Mouse (Mus musculus) stomach, embryonic 16.5 days (tissue): Measurements from ENCODE around the gene Krt36. TPM values are rescaled to one million over a fixed set of nuclear protein-coding genes. Genes with fewer than 3 reads are reported as not detected.
A peak's percentile ranks its signal among the peaks of the same experiment; 100 is the strongest.

Source experiments
- ATAC-seq: fragments of 200-750 bp; cut with Nextera tagmentation; 2 replicates; pipeline ENCODE4 v1.8.0; 2017; ENCODE audit warnings: moderate number of reproducible peaks, moderate TSS enrichment; ENCODE audit not compliant: insufficient read depth, low FRiP score
- H3K27ac ChIP-seq: fragments of 300-500 bp; sonication (generic); 2 replicates; pipeline ENCODE4 v1.5.1; 2014; ENCODE audit warnings: low read length
- H3K27me3 ChIP-seq: fragments of 300-500 bp; sonication (generic); 2 replicates; pipeline ENCODE4 v1.6.1; 2014; ENCODE audit warnings: low read length, control low read depth, mixed read lengths; ENCODE audit not compliant: control insufficient read depth, insufficient read depth
- H3K36me3 ChIP-seq: fragments of 300-500 bp; sonication (generic); 2 replicates; pipeline ENCODE4 v1.6.1; 2014; ENCODE audit warnings: low read length; ENCODE audit not compliant: control insufficient read depth, insufficient read depth
- H3K4me1 ChIP-seq: fragments of 300-500 bp; sonication (generic); 2 replicates; pipeline ENCODE4 v1.6.1; 2014; ENCODE audit warnings: low read length, control low read depth, mixed read lengths; ENCODE audit not compliant: control insufficient read depth, insufficient read depth
- H3K4me2 ChIP-seq: fragments of 300-500 bp; sonication (generic); 2 replicates; pipeline ENCODE4 v1.6.1; 2014; ENCODE audit warnings: low read depth, low read length, mixed read lengths
- H3K4me3 ChIP-seq: fragments of 300-500 bp; sonication (generic); replicated peaks from 2 replicates; pipeline ENCODE4 v1.5.1; 2014; ENCODE audit warnings: mild to moderate bottlenecking, low read length
- H3K9ac ChIP-seq: fragments of 300-500 bp; sonication (generic); 2 replicates; pipeline ENCODE4 v1.6.1; 2014; ENCODE audit warnings: low read length
- H3K9me3 ChIP-seq: fragments of 300-500 bp; sonication (generic); replicated peaks from 2 replicates; pipeline ENCODE4 v1.6.1; 2016; ENCODE audit warnings: low read length, control low read depth; ENCODE audit not compliant: control insufficient read depth
- WGBS: fragments of 180-500 bp; shearing (Covaris S2); extraction: QIAGEN DNeasy Blood & Tissue Kit; methylation state at CpG from one replicate; pipeline ENCODE4 v1.1.7; 2014; 5-methylcytosine and 5-hydroxymethylcytosine counted together
- polyA plus RNA-seq: library from polyadenylated mRNA; unstranded; fragments of >200 nt; fragmentation: Nextera tagmentation; extraction: Ambion mirVana; gene quantifications from 2 replicates; pipeline ENCODE4 v1.2.1, GENCODE M21; 2015

The Krt36 gene
- polyA plus RNA-seq, 1 experiment from 2014 or later: 0.44 TPM

DNA sequence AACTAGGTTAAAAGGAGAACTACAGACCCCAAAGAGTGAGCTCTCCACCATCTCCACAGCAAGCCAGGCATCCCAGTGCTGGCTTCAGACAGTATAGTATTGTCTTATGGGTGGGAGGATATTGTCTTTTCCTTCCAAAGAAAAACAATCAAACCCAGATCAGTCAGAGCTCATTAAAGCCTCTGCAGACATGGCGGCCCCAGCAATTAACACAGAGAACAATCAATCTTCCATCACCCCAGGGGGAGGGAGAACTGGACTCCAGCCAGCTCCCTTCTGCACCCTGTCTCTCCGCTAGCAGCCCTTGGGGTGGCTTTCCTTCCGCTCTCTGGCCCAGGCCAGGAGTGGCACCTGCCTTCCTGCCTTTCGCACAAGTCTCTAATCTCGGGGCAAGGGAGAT is 32.3 kb upstream of the Krt36 start:
- no peaks in the 10 kb centered on the region for H3K27me3 ChIP-seq
- no peak overlapping the region for H3K4me3 ChIP-seq
- H3K4me1 ChIP-seq: peaks cover 13% of the 10 kb centered on the region
- peak overlapping the region; percentile 6; the same call in 1 of the 2 replicates for H3K4me2 ChIP-seq
- no peak overlapping the region for H3K9ac ChIP-seq
- no peaks in the 10 kb centered on the region for H3K9me3 ChIP-seq
- H3K27ac ChIP-seq: peak overlapping the region; percentile 77
- ATAC-seq: no peak
- 34% methylated on average over 5 of the region's 5 CpGs for WGBS
- no peaks in the 10 kb centered on the region for H3K36me3 ChIP-seq

DNA sequence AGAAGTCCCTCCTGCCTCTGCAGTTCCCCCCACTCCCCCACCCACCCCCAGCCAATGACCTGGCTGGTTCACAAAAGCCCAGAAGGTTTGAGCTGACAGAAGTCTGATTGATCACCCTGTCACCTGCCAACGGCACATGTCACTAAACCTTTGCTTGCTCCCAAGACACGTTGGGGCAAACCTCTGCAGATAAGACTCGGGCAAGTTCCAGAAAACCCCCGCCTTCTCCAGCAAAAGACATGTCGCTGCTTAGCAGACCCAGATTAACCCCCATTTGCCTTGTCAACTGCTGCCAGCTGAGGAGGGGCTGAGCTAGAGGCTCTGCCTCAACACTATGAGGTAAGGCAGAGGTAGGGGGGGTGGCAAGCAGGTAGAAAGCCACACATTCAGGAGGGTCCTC is 31.1 kb upstream of the Krt36 start:
- H3K27ac ChIP-seq: peak overlapping the region; percentile 80
- H3K27me3 ChIP-seq: no peaks in the 10 kb centered on the region
- H3K9me3 ChIP-seq: no peaks in the 10 kb centered on the region
- WGBS: 14% methylated on average over 5 of the region's 5 CpGs
- peaks cover 13% of the 10 kb centered on the region for H3K4me1 ChIP-seq
- no peaks in the 10 kb centered on the region for H3K36me3 ChIP-seq
- peak overlapping the region; percentile 38 for H3K4me3 ChIP-seq
- peak overlapping the region; percentile 58; the same call in 1 of the 2 replicates for H3K9ac ChIP-seq
- ATAC-seq: no peak; the same call in 1 of the 2 replicates
- peak overlapping the region; percentile 31; the same call in 1 of the 2 replicates for H3K4me2 ChIP-seq

DNA sequence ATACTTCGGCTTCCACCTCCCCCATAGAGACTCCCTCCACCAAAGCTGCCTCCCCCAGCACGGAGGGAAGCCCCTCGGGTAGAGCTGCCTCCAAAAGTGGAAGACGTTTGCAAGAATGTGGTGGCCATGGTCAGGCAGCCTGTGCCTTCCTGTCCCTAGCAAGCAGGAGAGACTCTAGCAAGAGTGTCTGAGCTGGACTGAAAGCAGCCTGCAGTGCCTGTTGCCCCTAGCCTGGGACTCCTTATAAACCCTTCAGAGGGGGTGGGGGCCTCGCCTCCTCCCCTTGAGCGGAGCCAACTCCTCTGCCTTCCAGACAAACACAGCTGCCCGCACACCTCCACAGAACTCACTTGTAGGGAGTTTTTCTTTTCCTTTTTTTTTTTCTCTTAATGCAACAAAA is 30.3 kb upstream of the Krt36 start, which contains the start of gene Krt15:
Gene Krt15 (minus strand): TSS at position 198 of the 400 bp plus-strand sequence.
- H3K4me3 ChIP-seq: peak within 1 kb of the TSS; percentile 38

DNA sequence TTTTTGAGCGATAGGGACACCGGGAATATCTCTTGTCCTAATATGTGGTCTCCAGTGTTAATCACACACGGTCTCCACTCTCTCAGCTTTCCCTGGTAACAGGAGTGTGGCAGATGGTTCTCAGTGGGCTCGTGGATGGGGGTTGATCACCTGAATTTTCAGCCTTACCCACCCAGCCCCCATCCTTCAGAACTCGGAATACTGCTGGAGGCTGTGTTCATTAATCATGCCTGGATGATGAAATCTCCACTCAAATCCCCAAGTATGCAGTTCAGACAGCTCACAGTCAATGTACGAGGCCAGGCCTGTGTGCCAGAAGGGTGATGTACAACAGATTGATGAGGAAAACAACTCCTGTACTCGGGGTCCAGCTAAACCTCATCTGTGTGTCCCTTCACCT is 19.5 kb upstream of the Krt36 start:
- H3K4me3 ChIP-seq: no peak overlapping the region
- H3K4me2 ChIP-seq: no peak overlapping the region
- no peaks in the 10 kb centered on the region for H3K9me3 ChIP-seq
- no peak for ATAC-seq
- no peak overlapping the region for H3K27ac ChIP-seq
- no peaks in the 10 kb centered on the region for H3K36me3 ChIP-seq
- 63% methylated on average over 7 of the region's 7 CpGs for WGBS
- no peaks in the 10 kb centered on the region for H3K27me3 ChIP-seq
- no peak overlapping the region for H3K9ac ChIP-seq
- H3K4me1 ChIP-seq: no peaks in the 10 kb centered on the region

More for the DNA sequence above, 30.3 kb upstream of the Krt36 start, which contains the start of gene Krt15:
- Histone ChIP-seq H3K4me1 (peaks cover 13% of the 10 kb centered on the region), H3K9ac (peak within 1 kb of the TSS; percentile 64), H3K9me3 (no peaks in the 10 kb centered on the region), H3K27ac (peak within 1 kb of the TSS; percentile 80), H3K36me3 (no peaks in the 10 kb centered on the region), H3K4me2 (peak within 1 kb of the TSS; percentile 31), H3K27me3 (no peaks in the 10 kb centered on the region)
- no peak for ATAC-seq
- 38% methylated on average over 7 of the region's 7 CpGs for WGBS

DNA sequence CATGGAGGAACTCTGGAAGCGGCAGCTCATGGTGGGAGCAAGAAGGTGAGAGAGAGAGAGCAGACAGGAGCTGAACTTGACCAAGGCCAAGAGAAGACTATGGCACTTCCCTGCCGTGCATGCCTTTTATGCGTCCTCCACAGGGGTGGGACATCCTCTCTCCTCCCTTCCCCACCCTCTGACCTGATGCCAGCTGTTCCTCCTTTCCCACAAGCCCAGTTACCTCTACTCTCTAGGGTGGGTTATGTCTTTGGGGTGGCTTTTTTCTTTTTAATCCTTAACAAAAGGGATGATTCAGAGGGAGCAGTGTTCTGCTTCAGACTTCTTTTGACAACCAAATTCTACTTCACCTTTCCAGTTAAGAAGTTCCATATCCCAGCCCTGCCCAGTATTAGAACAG is 16.0 kb upstream of the Krt36 start, which contains the start of gene Krt13:
Gene Krt13 (minus strand): TSS at position 101 of the 400 bp plus-strand sequence.
- no peaks in the 10 kb centered on the region for H3K36me3 ChIP-seq
- no peaks in the 10 kb centered on the region for H3K27me3 ChIP-seq
- H3K4me2 ChIP-seq: no peak within 1 kb of the TSS
- no peaks in the 10 kb centered on the region for H3K4me1 ChIP-seq
- WGBS: 68% methylated on average over 3 of the region's 3 CpGs
- H3K4me3 ChIP-seq: peak within 1 kb of the TSS; percentile 21
- ATAC-seq: no peak
- peak within 1 kb of the TSS; percentile 31; the same call in 1 of the 2 replicates for H3K9ac ChIP-seq
- no peaks in the 10 kb centered on the region for H3K9me3 ChIP-seq
- peak within 1 kb of the TSS; percentile 43 for H3K27ac ChIP-seq

DNA sequence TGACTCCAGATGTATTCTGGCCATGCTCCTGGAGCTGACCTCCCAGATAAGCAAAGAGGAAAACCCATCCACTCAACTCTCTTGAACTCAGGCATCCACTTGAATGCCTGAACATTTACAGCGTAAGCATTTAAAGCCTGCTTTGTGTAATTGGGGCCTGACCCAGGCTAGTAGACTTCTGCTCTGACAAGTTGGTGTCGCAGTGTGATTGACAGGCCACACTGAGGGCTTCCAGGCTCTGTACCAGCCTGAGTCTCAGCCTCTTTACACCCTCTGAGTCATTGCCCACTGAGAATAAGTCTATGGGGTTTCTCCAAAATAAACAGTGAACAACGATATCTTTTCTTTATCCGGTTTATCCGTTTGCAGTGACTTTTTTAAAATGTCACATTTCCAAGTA is 14.9 kb upstream of the Krt36 start:
- no peak for ATAC-seq
- no peaks in the 10 kb centered on the region for H3K36me3 ChIP-seq
- H3K9ac ChIP-seq: peak overlapping the region; percentile 31; the same call in 1 of the 2 replicates
- no peaks in the 10 kb centered on the region for H3K9me3 ChIP-seq
- no peaks in the 10 kb centered on the region for H3K27me3 ChIP-seq
- 70% methylated on average over 5 of the region's 5 CpGs for WGBS
- H3K4me1 ChIP-seq: no peaks in the 10 kb centered on the region
- H3K4me2 ChIP-seq: no peak overlapping the region
- peak overlapping the region; percentile 21 for H3K4me3 ChIP-seq
- peak overlapping the region; percentile 29; the same call in 1 of the 2 replicates for H3K27ac ChIP-seq

DNA sequence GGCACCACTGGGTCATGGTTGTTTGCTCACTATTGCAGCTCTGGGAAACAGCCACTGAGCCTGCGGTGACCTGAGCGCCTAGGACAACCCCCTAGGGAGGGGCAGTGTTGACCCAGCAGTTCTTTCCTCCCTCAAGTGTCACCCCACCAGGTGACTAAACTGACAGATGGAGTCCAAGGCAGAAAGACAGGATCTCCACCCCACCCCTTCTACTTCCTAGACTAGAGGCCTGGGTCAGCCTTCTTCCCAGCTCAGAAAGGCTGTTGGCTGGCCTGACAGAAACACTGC is 8.3 kb upstream of the Krt36 start:
- WGBS: 54% methylated on average over 2 of the region's 2 CpGs
- Histone ChIP-seq H3K4me2 (no peak overlapping the region), H3K36me3 (no peaks in the 10 kb centered on the region), H3K27ac (peak overlapping the region; percentile 73), H3K27me3 (no peaks in the 10 kb centered on the region), H3K9me3 (no peaks in the 10 kb centered on the region), H3K4me3 (no peak overlapping the region), H3K9ac (no peak overlapping the region), H3K4me1 (no peaks in the 10 kb centered on the region)
- peak; percentile 89 for ATAC-seq

DNA sequence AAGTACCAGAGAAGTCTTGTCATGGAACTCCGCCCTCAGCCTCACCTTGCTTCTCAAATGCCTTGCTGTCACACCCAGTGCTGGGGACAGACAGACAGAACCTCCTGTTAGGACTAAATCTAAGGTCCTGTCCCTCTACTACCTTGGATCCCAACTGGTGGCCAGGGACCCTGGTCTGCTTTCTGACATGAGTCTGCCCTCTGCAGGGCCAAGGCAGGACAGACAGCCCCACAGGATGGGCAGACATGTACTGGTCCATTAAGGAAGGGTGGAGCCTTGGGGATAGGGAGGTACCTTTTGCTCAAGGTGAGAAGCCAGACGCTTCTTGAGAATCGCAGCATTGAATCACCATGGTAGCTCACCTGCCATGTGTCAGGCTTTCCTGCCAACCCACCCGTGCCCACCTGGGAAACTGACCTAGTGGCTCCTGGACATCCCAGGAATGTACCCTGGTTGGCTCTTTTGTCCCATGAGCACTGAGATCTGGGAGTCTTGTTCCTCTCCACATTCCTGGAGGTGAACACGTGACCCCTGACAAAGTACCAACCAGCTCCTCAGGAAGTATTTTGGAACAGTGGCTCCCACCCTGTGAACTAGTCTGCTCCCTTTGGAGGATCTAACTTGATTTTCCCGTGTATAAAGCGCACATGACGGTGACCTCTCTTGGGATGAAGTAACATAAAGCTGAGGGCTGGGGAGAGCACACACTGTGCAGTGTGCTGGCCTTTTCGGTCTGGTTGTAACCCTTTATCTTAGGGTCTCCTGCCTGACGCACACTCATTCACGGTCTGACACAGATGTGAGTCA is 7.7 kb upstream of the Krt36 start:
- peak; percentile 35; the same call in 1 of the 2 replicates for ATAC-seq
- Histone ChIP-seq H3K4me1 (no peaks in the 10 kb centered on the region), H3K27me3 (no peaks in the 10 kb centered on the region), H3K27ac (peak overlapping the region; percentile 73), H3K9ac (no peak overlapping the region), H3K4me3 (no peak overlapping the region), H3K9me3 (no peaks in the 10 kb centered on the region), H3K36me3 (no peaks in the 10 kb centered on the region), H3K4me2 (no peak overlapping the region)
- WGBS: 64% methylated on average over 11 of the region's 11 CpGs

DNA sequence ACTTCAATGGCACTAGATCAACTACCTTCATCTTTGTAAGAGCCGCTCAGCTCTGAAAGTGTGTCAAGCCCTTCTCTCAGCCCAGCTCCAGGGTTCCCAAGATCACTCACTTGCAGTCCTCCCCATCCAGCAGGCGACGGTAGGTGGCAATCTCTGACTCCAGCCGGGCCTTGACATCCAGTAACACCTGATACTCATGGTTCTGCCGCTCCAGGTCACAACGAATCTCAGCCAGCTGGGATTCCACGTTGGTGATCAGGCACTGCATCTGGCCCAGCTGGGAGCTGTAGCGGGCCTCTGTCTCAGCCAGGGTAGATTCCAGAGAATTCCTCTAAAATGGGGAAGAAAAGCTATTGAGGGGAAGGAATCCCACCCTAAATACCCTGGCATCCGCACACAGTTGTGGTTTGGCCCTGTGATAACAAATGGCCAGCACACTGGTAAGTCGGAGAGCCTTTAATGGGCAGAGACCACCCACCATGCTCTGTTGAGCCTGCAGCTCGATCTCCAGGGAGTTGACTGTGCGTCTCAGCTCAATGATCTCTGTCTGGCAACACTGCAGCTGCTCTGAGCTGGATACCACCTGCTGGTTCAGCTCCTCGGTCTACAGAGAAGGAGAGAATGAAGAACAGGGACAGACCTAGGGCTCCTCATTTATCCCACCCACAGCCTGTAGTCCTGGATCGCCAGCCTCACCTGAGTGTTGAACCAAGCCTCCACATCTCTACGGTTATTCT is 2.6 kb downstream of the Krt36 start:
- Histone ChIP-seq H3K27ac (no peak overlapping the region; the same call in 1 of the 2 replicates), H3K9ac (no peak overlapping the region), H3K9me3 (no peaks in the 10 kb centered on the region)

More for the DNA sequence above, 2.6 kb downstream of the Krt36 start:
- WGBS: 61% methylated on average over 15 of the region's 15 CpGs
- Histone ChIP-seq H3K4me1 (peaks cover 3% of the 10 kb centered on the region; the same call in 1 of the 2 replicates), H3K4me3 (no peak overlapping the region), H3K36me3 (no peaks in the 10 kb centered on the region), H3K27me3 (no peaks in the 10 kb centered on the region), H3K4me2 (no peak overlapping the region)
- no peak for ATAC-seq
